Mouse (Mus musculus): ENCODE measurements around the gene Cdc37.

DNA sequence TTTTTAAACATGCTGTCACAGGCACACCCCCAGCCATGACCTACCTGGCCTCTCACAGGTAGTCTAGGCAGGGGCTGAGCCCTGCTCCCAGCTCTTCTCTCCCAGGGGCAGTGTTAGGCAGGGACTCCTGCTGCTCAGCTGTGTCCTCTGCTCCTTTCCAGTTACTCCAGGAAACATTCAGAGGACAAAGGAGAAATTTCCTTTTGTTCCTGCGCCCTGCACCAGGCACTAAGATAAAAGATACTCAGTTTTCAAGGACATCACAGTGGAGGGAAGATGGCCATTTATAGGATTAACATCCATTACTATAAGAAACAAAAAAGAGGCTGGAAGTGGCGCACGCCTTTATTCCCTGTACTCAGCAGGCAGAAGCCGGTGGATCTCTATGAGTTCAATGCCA lies 53.8 kb downstream of the Cdc37 start:
- TF ChIP-seq CTCF (IDR thresholded peaks at IDR 0.05; ENCODE audit: insufficient read depth, low read length) (no peak), POLR2A (IDR thresholded peaks at IDR 0.05; ENCODE audit: borderline replicate concordance, extremely low read depth, low read depth, low read length) (no peak)

All from lung, adult 2 months (tissue).